Mouse (Mus musculus): Measurements from ENCODE around the gene Lrch3. TPM values are rescaled to one million over a fixed set of nuclear protein-coding genes. Genes with fewer than 3 reads are reported as not detected.

Gene Lrch3
- polyA plus RNA-seq, 1 experiment from 2014 or later: 53.4 TPM

GRCm38 (mm10) chr16:32878972-32879926 is 34.7 kb upstream of the Lrch3 start:
- 87% methylated on average over 14 of the region's 14 CpGs for WGBS

GRCm38 (mm10) chr16:32881538-32881937 is 32.4 kb upstream of the Lrch3 start:
- WGBS: 84% methylated on average over 7 of the region's 7 CpGs
- Histone ChIP-seq H3K36me3 (peaks cover 8% of the 10 kb centered on the region; the same call in 1 of the 2 replicates), H3K9me3 (no peaks in the 10 kb centered on the region), H3K4me2 (replicated peaks) (no peak overlapping the region), H3K4me3 (no peak overlapping the region), H3K9ac (replicated peaks) (no peak overlapping the region), H3K4me1 (peaks cover 19% of the 10 kb centered on the region), H3K27ac (replicated peaks) (no peak overlapping the region), H3K27me3 (no peaks in the 10 kb centered on the region)
- ATAC-seq (ENCODE audit: low FRiP score, low read depth): no peak

More at GRCm38 (mm10) chr16:32878972-32879926, 34.7 kb upstream of the Lrch3 start:
- peak overlapping the region; percentile 92; the same call in 1 of the 2 replicates for H3K9ac ChIP-seq (replicated peaks)
- peak overlapping the region; percentile 95 for H3K4me3 ChIP-seq
- peak overlapping the region; percentile 74 for H3K4me2 ChIP-seq (replicated peaks)
- H3K27me3 ChIP-seq: no peaks in the 10 kb centered on the region
- H3K9me3 ChIP-seq: no peaks in the 10 kb centered on the region
- no peak for ATAC-seq (ENCODE audit: low FRiP score, low read depth)
- H3K27ac ChIP-seq (replicated peaks): no peak overlapping the region
- peaks cover 21% of the 10 kb centered on the region for H3K4me1 ChIP-seq
- no peaks in the 10 kb centered on the region for H3K36me3 ChIP-seq

- Histone ChIP-seq H3K4me1 (no peaks in the 10 kb centered on the region), H3K27me3 (no peaks in the 10 kb centered on the region), H3K9me3 (no peaks in the 10 kb centered on the region), H3K4me3 (no peak overlapping the region), H3K36me3 (peaks cover 36% of the 10 kb centered on the region), H3K27ac (replicated peaks) (no peak overlapping the region), H3K9ac (replicated peaks) (no peak overlapping the region), H3K4me2 (replicated peaks) (no peak overlapping the region)
- WGBS: 87% methylated on average over 7 of the region's 7 CpGs
- no peak for ATAC-seq (ENCODE audit: low FRiP score, low read depth)
Measured at GRCm38 (mm10) chr16:32887996-32888395, 25.9 kb upstream of the Lrch3 start.

DNA sequence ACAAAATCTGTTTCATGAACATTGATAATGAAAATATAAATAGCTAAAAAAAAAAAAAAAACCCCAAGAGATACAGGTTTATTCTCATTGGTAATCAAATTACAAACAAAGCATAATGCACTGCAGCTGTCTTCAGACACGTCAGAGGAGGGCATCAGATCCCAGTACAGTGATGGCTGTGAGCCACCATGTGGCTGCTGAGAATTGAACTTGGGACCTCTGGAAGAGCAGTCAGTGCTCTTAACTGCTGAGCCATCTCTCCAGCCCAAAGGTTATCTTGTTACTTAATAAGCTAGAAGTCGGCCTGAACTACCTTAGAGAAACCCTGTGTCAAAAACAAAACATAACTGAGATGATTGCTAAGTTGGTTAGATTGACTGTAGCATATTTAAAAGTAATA is 24.0 kb upstream of the Lrch3 start:
- WGBS: 74% methylated on average over 2 of the region's 2 CpGs
- no peak overlapping the region for H3K4me2 ChIP-seq (replicated peaks)
- no peaks in the 10 kb centered on the region for H3K9me3 ChIP-seq
- no peak overlapping the region for H3K9ac ChIP-seq (replicated peaks)
- no peak for ATAC-seq (ENCODE audit: low FRiP score, low read depth)
- H3K4me1 ChIP-seq: no peaks in the 10 kb centered on the region
- H3K27ac ChIP-seq (replicated peaks): no peak overlapping the region
- H3K4me3 ChIP-seq: no peak overlapping the region
- peaks cover 49% of the 10 kb centered on the region for H3K36me3 ChIP-seq
- no peaks in the 10 kb centered on the region for H3K27me3 ChIP-seq

- no peak for ATAC-seq (ENCODE audit: low FRiP score, low read depth)
- no peaks in the 10 kb centered on the region for H3K9me3 ChIP-seq
- H3K36me3 ChIP-seq: peaks cover 63% of the 10 kb centered on the region
Measured at GRCm38 (mm10) chr16:32896126-32896525, 17.8 kb upstream of the Lrch3 start.

GRCm38 (mm10) chr16:32901360-32902050 is 12.4 kb upstream of the Lrch3 start:
- Histone ChIP-seq H3K27me3 (no peaks in the 10 kb centered on the region), H3K4me1 (no peaks in the 10 kb centered on the region), H3K4me3 (no peak overlapping the region), H3K36me3 (peaks cover 47% of the 10 kb centered on the region), H3K9ac (replicated peaks) (no peak overlapping the region), H3K27ac (replicated peaks) (no peak overlapping the region), H3K9me3 (no peaks in the 10 kb centered on the region), H3K4me2 (replicated peaks) (no peak overlapping the region)
- 94% methylated on average over 2 of the region's 2 CpGs for WGBS
- ATAC-seq (ENCODE audit: low FRiP score, low read depth): no peak

More at GRCm38 (mm10) chr16:32896126-32896525, 17.8 kb upstream of the Lrch3 start:
- Histone ChIP-seq H3K4me3 (no peak overlapping the region), H3K27me3 (no peaks in the 10 kb centered on the region), H3K4me2 (replicated peaks) (no peak overlapping the region), H3K9ac (replicated peaks) (no peak overlapping the region), H3K4me1 (no peaks in the 10 kb centered on the region), H3K27ac (replicated peaks) (no peak overlapping the region)

- no peak for ATAC-seq (ENCODE audit: low FRiP score, low read depth)
- Histone ChIP-seq H3K9me3 (no peaks in the 10 kb centered on the region), H3K36me3 (peaks cover 52% of the 10 kb centered on the region), H3K4me1 (no peaks in the 10 kb centered on the region), H3K27ac (replicated peaks) (no peak overlapping the region), H3K27me3 (no peaks in the 10 kb centered on the region), H3K4me3 (no peak overlapping the region), H3K9ac (replicated peaks) (no peak overlapping the region), H3K4me2 (replicated peaks) (no peak overlapping the region)
- WGBS: 69% methylated on average over 3 of the region's 3 CpGs
Measured at GRCm38 (mm10) chr16:32902051-32902428, 11.9 kb upstream of the Lrch3 start.

GRCm38 (mm10) chr16:32906186-32906585 is 7.7 kb upstream of the Lrch3 start:
- Histone ChIP-seq H3K4me3 (no peak overlapping the region), H3K4me1 (no peaks in the 10 kb centered on the region), H3K4me2 (replicated peaks) (no peak overlapping the region), H3K9me3 (no peaks in the 10 kb centered on the region), H3K9ac (replicated peaks) (no peak overlapping the region), H3K27me3 (no peaks in the 10 kb centered on the region), H3K27ac (replicated peaks) (no peak overlapping the region), H3K36me3 (peaks cover 29% of the 10 kb centered on the region)
- 87% methylated on average over 2 of the region's 2 CpGs for WGBS
- no peak for ATAC-seq (ENCODE audit: low FRiP score, low read depth)

DNA sequence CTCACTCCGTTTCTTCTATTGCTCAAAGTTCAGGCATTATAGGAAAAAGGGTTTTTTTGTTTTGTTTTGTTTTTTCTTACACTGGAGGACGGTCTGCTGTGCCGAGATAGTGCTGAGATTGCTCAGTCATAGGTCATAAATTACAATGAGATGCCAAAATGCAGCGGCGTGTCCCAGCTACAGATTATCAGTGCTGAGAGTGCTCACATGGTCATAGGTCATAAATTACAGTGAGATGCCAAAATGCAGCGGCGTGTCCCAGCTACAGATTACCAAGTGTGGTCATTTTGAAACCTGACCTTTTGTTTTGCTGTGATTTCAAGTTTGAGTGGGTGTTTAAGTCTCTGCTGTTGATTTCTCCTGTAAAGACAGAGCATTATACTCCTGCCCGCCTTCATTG is 7.2 kb upstream of the Lrch3 start:
- ATAC-seq (ENCODE audit: low FRiP score, low read depth): no peak
- 91% methylated on average over 8 of the region's 8 CpGs for WGBS
- Histone ChIP-seq H3K9me3 (no peaks in the 10 kb centered on the region), H3K4me1 (no peaks in the 10 kb centered on the region), H3K27ac (replicated peaks) (no peak overlapping the region), H3K9ac (replicated peaks) (no peak overlapping the region), H3K4me3 (no peak overlapping the region), H3K27me3 (no peaks in the 10 kb centered on the region), H3K36me3 (peaks cover 26% of the 10 kb centered on the region), H3K4me2 (replicated peaks) (no peak overlapping the region)

DNA sequence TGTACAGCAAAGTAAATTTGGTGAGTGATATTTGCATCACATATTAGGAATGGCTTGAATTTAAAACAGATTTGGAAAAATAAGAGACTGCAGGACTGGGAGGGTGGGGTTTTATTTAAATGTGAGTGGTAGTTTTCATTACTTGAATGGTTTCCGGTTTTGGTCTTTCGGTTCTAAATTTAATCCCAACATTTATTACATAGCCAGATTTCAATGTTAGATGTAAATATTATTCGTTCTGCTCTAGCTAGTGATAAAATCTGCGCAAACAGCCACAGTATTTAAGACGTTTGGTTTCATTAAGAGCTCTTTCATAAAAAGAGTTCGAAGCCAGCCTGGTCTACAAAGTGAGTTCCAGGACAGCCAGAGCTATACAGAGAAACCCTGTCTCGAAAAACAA is 688 bp upstream of the Lrch3 start:
- Histone ChIP-seq H3K27ac (replicated peaks) (no peak overlapping the region), H3K4me3 (no peak overlapping the region), H3K27me3 (no peaks in the 10 kb centered on the region), H3K9me3 (no peaks in the 10 kb centered on the region), H3K4me2 (replicated peaks) (peak overlapping the region; percentile 71), H3K4me1 (peaks cover 11% of the 10 kb centered on the region), H3K36me3 (no peaks in the 10 kb centered on the region), H3K9ac (replicated peaks) (no peak overlapping the region)
- ATAC-seq (ENCODE audit: low FRiP score, low read depth): no peak
- WGBS: 64% methylated on average over 7 of the region's 7 CpGs

DNA sequence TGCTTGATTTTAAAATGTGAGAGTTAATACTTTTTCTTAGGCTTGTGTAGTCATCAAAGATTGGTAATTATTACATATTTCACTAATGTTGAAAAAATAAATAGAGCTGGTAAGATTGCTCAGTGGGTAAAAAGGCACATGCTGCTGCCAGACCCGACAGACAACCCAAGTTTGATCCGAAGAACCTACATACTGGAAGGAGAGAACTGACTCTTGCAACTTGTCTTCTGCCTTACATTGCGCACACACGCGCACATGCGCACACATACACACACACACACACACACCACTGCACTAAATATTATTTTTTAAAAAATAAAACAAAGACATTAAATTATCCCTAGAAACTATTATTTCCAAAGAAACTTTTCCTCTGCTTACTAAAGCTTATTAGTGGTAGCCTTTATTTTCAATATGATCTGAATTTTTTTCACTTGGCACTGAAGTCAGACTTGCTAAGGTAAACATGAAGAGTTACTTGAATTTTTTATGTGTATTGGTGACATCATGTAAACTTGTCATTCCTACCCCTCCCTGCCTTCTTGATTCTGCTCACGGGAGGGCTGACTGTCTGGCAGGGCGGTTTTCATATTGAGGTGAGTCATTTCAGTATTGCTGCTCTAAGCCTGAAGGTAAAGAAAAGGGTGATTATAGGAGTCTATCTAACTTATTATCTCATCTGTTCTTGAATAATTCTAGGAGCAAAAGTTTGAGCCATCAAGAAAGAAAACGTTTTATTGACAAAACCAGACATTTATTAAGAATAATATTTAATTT is 1.6 kb downstream of the Lrch3 start:
- ATAC-seq (ENCODE audit: low FRiP score, low read depth): no peak
- WGBS: 80% methylated on average over 9 of the region's 9 CpGs
- H3K9ac ChIP-seq (replicated peaks): no peak overlapping the region

More for the DNA sequence above, 1.6 kb downstream of the Lrch3 start:
- Histone ChIP-seq H3K36me3 (0 out of 2 replicates have a peak, but pooled peaks cover 2% of the 10 kb centered on the region), H3K9me3 (no peaks in the 10 kb centered on the region), H3K4me1 (peaks cover 11% of the 10 kb centered on the region), H3K4me2 (replicated peaks) (peak overlapping the region; percentile 71), H3K27ac (replicated peaks) (no peak overlapping the region), H3K4me3 (peak overlapping the region; percentile 97), H3K27me3 (no peaks in the 10 kb centered on the region)
